Mouse (Mus musculus) MEL (cell line): ENCODE measurements around the gene Atp6v0e. TPM values are rescaled to one million over a fixed set of nuclear protein-coding genes. Genes with fewer than 3 reads are reported as not detected.

Source experiments
- DNase-seq: peaks from one replicate; pipeline ENCODE4 v3.0.0; 2011; ENCODE audit warnings: low read depth, low spot score
- H3K27ac ChIP-seq: 2 replicates; pipeline ENCODE4 v1.5.1; 2012; ENCODE audit warnings: low read depth, mild to moderate bottlenecking, control low read depth, low read length, moderate library complexity; ENCODE audit not compliant: control insufficient read depth
- H3K27me3 ChIP-seq, 2 experiments: fragments of 150-350 bp in 1 of 2; sonication (generic) in 1 of 2; 2 replicates each; pipeline ENCODE4 v1.6.1; 2012; ENCODE audit warnings: low read length in 2 of 2, mild to moderate bottlenecking in 2 of 2, improper control_type of control experiment in 1 of 2, moderate library complexity in 1 of 2; ENCODE audit not compliant: insufficient read depth in 2 of 2, control insufficient read depth in 1 of 2
- H3K36me3 ChIP-seq, 2 experiments: 2 replicates each; pipeline ENCODE4 v1.6.1; 2012 to 2014; ENCODE audit warnings: low read length in 2 of 2, improper control_type of control experiment in 1 of 2, inconsistent platforms in 1 of 2, mild to moderate bottlenecking in 1 of 2; ENCODE audit not compliant: insufficient read depth in 2 of 2, control insufficient read depth in 1 of 2
- H3K4me1 ChIP-seq, 2 experiments: fragments of 150-350 bp in 1 of 2; sonication (generic) in 1 of 2; 2 replicates each; pipeline ENCODE4 v1.6.1; 2012; ENCODE audit warnings: low read length in 2 of 2, improper control_type of control experiment in 1 of 2, mild to moderate bottlenecking in 1 of 2; ENCODE audit not compliant: insufficient read depth in 2 of 2, control insufficient read depth in 1 of 2
- H3K4me3 ChIP-seq, 2 experiments: fragments of 150-350 bp in 1 of 2; sonication (generic) in 1 of 2; 2 replicates each; pipeline ENCODE4 v1.5.1; 2012; ENCODE audit warnings: low read depth in 2 of 2, low read length in 2 of 2, mild to moderate bottlenecking in 2 of 2, moderate library complexity in 2 of 2, control low read depth in 1 of 2, improper control_type of control experiment in 1 of 2; ENCODE audit not compliant: control insufficient read depth in 1 of 2, insufficient read depth in 1 of 2
- H3K79me2 ChIP-seq: 2 replicates; pipeline ENCODE4 v1.6.1; 2012; ENCODE audit warnings: mild to moderate bottlenecking, low read length, moderate library complexity; ENCODE audit not compliant: control insufficient read depth, poor library complexity, insufficient read depth
- H3K9ac ChIP-seq: 2 replicates; pipeline ENCODE4 v1.6.1; 2012; ENCODE audit warnings: low read depth, mild to moderate bottlenecking, control low read depth, low read length, moderate library complexity; ENCODE audit not compliant: control insufficient read depth, poor library complexity, severe bottlenecking
- H3K9me3 ChIP-seq: fragments of 150-350 bp; sonication (generic); replicated peaks from 2 replicates; pipeline ENCODE4 v1.6.1; 2012; ENCODE audit warnings: mild to moderate bottlenecking, low read length, improper control_type of control experiment, moderate library complexity; ENCODE audit not compliant: insufficient read depth
- BHLHE40 ChIP-seq: IDR thresholded peaks from 2 replicates; pipeline ENCODE4 v1.6.1; 2012; ENCODE audit warnings: low read depth, mild to moderate bottlenecking, inconsistent platforms, low read length, improper control_type of control experiment, borderline replicate concordance
- CHD1 ChIP-seq: IDR thresholded peaks from 2 replicates; pipeline ENCODE4 v1.6.1; 2012; ENCODE audit warnings: low read depth, mild to moderate bottlenecking, inconsistent platforms, low read length, improper control_type of control experiment
- CHD2 ChIP-seq: IDR thresholded peaks from 2 replicates; pipeline ENCODE4 v1.6.1; 2011; ENCODE audit warnings: low read length, improper control_type of control experiment
- CTCF ChIP-seq, 3 experiments: IDR thresholded peaks in 2 of 3; conservative IDR thresholded peaks in 1 of 3; 2 replicates each; pipeline ENCODE4 v1.5.1; 2011 to 2012; ENCODE audit warnings: low read length in 3 of 3, low read depth in 2 of 3, mild to moderate bottlenecking in 2 of 3, improper control_type of control experiment in 1 of 3, inconsistent platforms in 1 of 3, mixed read lengths in 1 of 3, moderate library complexity in 1 of 3; ENCODE audit not compliant: control insufficient read depth in 1 of 3, insufficient read depth in 1 of 3, poor library complexity in 1 of 3, severe bottlenecking in 1 of 3
- ETS1 ChIP-seq: IDR thresholded peaks from 2 replicates; pipeline ENCODE4 v1.6.1; 2012; ENCODE audit warnings: low read depth, mild to moderate bottlenecking, inconsistent platforms, low read length, improper control_type of control experiment, moderate library complexity
- GABPA ChIP-seq: IDR thresholded peaks from 2 replicates; pipeline ENCODE4 v1.6.1; 2012; ENCODE audit warnings: low read depth, mild to moderate bottlenecking, inconsistent platforms, low read length, improper control_type of control experiment, moderate library complexity
- HCFC1 ChIP-seq: IDR thresholded peaks from 2 replicates; pipeline ENCODE4 v1.6.1; 2012; ENCODE audit warnings: low read depth, mild to moderate bottlenecking, inconsistent platforms, low read length, improper control_type of control experiment, moderate library complexity
- MAFK ChIP-seq: IDR thresholded peaks from 2 replicates; pipeline ENCODE4 v1.6.1; 2011; ENCODE audit warnings: low read depth, mild to moderate bottlenecking, low read length, improper control_type of control experiment, borderline replicate concordance
- MAZ ChIP-seq: IDR thresholded peaks from 2 replicates; pipeline ENCODE4 v1.6.1; 2012; ENCODE audit warnings: low read depth, mild to moderate bottlenecking, inconsistent platforms, low read length, improper control_type of control experiment
- MEF2A ChIP-seq: IDR thresholded peaks from 2 replicates; pipeline ENCODE4 v1.6.1; 2014; ENCODE audit warnings: low read depth, mild to moderate bottlenecking, inconsistent platforms, low read length, improper control_type of control experiment; ENCODE audit not compliant: poor library complexity, insufficient replicate concordance, severe bottlenecking; ENCODE audit errors: extremely low read depth
- MXI1 ChIP-seq: IDR thresholded peaks from 2 replicates; pipeline ENCODE4 v1.6.1; 2011; ENCODE audit warnings: mild to moderate bottlenecking, low read depth, low read length, improper control_type of control experiment
- POLR2A ChIP-seq, 2 experiments: IDR thresholded peaks; 2 replicates each; pipeline ENCODE4 v1.6.1; 2011 to 2012; ENCODE audit warnings: low read length in 2 of 2, mild to moderate bottlenecking in 2 of 2, control low read depth in 1 of 2, improper control_type of control experiment in 1 of 2, low read depth in 1 of 2, moderate library complexity in 1 of 2; ENCODE audit not compliant: control insufficient read depth in 1 of 2, insufficient read depth in 1 of 2, poor library complexity in 1 of 2
- POLR2AphosphoS5 ChIP-seq: IDR thresholded peaks from 2 replicates; pipeline ENCODE4 v1.6.1; 2012; ENCODE audit warnings: low read depth, borderline replicate concordance, mild to moderate bottlenecking, inconsistent platforms, low read length, moderate library complexity, mixed read lengths
- RAD21 ChIP-seq: IDR thresholded peaks from 2 replicates; pipeline ENCODE4 v1.6.1; 2011; ENCODE audit warnings: mild to moderate bottlenecking, low read depth, low read length, improper control_type of control experiment
- RCOR1 ChIP-seq: IDR thresholded peaks from 2 replicates; pipeline ENCODE4 v1.6.1; 2012; ENCODE audit warnings: low read depth, mild to moderate bottlenecking, inconsistent platforms, low read length, improper control_type of control experiment
- TCF12 ChIP-seq: IDR thresholded peaks from 2 replicates; pipeline ENCODE4 v1.6.1; 2014; ENCODE audit warnings: low read depth, mild to moderate bottlenecking, inconsistent platforms, low read length, improper control_type of control experiment, moderate library complexity
- USF2 ChIP-seq, 2 experiments: IDR thresholded peaks; 2 replicates each; pipeline ENCODE4 v1.6.1; 2011 to 2012; ENCODE audit warnings: improper control_type of control experiment in 2 of 2, low read length in 2 of 2, borderline replicate concordance in 1 of 2, inconsistent platforms in 1 of 2, low read depth in 1 of 2, mild to moderate bottlenecking in 1 of 2; ENCODE audit not compliant: insufficient read depth in 1 of 2
- ZMIZ1 ChIP-seq: IDR thresholded peaks from 2 replicates; pipeline ENCODE4 v1.6.1; 2012; ENCODE audit warnings: low read depth, mild to moderate bottlenecking, inconsistent platforms, low read length, improper control_type of control experiment, moderate library complexity
- ZNF384 ChIP-seq: IDR thresholded peaks from 2 replicates; pipeline ENCODE4 v1.6.1; 2012; ENCODE audit warnings: low read depth, mild to moderate bottlenecking, inconsistent platforms, low read length, improper control_type of control experiment
- polyA plus RNA-seq, 2 experiments: library from polyadenylated mRNA; stranded (reverse) in 1 of 2; unstranded in 1 of 2; fragments of >175 nt in 1 of 2; fragments of >200 nt in 1 of 2; gene quantifications; 2 replicates each; pipeline versions ENCODE4 v1.2.1 to v1.2.4; 2012; ENCODE audit warnings: low replicate concordance in 2 of 2, low read depth in 1 of 2; ENCODE audit not compliant: insufficient read length in 2 of 2, insufficient read depth in 1 of 2, missing spikeins in 1 of 2
- total RNA-seq: library from RNA; depleted of rRNA; stranded (reverse); fragments of 300-350 nt; gene quantifications from 2 replicates; pipeline ENCODE4 v1.2.3, GENCODE M21; 2012

Gene Atp6v0e
- total and polyA plus RNA-seq, 3 experiments: 173 to 200 TPM; not detected in 1

GRCm38 (mm10) chr17:26644509-26645410 lies 18.3 kb upstream of the Atp6v0e start:
- H3K9ac ChIP-seq: no peak overlapping the region
- no peak for TF ChIP-seq HCFC1
- no peak for TF ChIP-seq USF2 (IDR thresholded peaks at IDR 0.05; ENCODE audit: borderline replicate concordance in 1 of 2, insufficient read depth in 1 of 2, low read depth in 1 of 2, low read length in 2 of 2)
- TF ChIP-seq CHD1: no peak
- TF ChIP-seq MEF2A: no peak
- TF ChIP-seq POLR2AphosphoS5: no peak
- no peak for TF ChIP-seq TCF12
- TF ChIP-seq GABPA: no peak
- TF ChIP-seq ZMIZ1: no peak
- no peak for TF ChIP-seq BHLHE40
- no peak for TF ChIP-seq POLR2A (IDR thresholded peaks at IDR 0.05; ENCODE audit: control insufficient read depth in 1 of 2, insufficient read depth in 1 of 2, low read depth in 1 of 2, low read length in 2 of 2, poor library complexity in 1 of 2)
- no peak for TF ChIP-seq RCOR1
- TF ChIP-seq MAFK: no peak
- TF ChIP-seq CHD2: no peak
- TF ChIP-seq ETS1: no peak
- TF ChIP-seq CTCF (IDR thresholded peaks at IDR 0.05 in 2 of 3, conservative IDR thresholded peaks at IDR 0.05 in 1 of 3; ENCODE audit: control insufficient read depth in 1 of 3, insufficient read depth in 1 of 3, low read depth in 2 of 3, low read length in 3 of 3, poor library complexity in 1 of 3, severe bottlenecking in 1 of 3): no peak
- no peak for TF ChIP-seq MXI1
- TF ChIP-seq RAD21: no peak
- no peak overlapping the region for H3K4me3 ChIP-seq
- no peaks in the 10 kb centered on the region for H3K79me2 ChIP-seq
- DNase-seq: no peak
- peaks cover 0 to 4% of the 10 kb centered on the region in 2 experiments; a peak in 2 of 4 replicates for H3K36me3 ChIP-seq
- H3K27ac ChIP-seq: no peak overlapping the region
- no peaks in the 10 kb centered on the region for H3K27me3 ChIP-seq
- H3K4me1 ChIP-seq: no peaks in the 10 kb centered on the region
- H3K9me3 ChIP-seq: no peaks in the 10 kb centered on the region

- no peak for DNase-seq
- Histone ChIP-seq H3K79me2 (no peaks in the 10 kb centered on the region), H3K27ac (no peak overlapping the region), H3K27me3 (no peaks in the 10 kb centered on the region), H3K4me3 (no peak overlapping the region), H3K9ac (no peak overlapping the region), H3K36me3 (peaks cover 0 to 4% of the 10 kb centered on the region in 2 experiments; a peak in 2 of 4 replicates), H3K4me1 (no peaks in the 10 kb centered on the region), H3K9me3 (no peaks in the 10 kb centered on the region)
- TF ChIP-seq ZNF384 (no peak), MAZ (no peak)
Observed at GRCm38 (mm10) chr17:26645411-26645854, 17.6 kb upstream of the Atp6v0e start.
